Mouse (Mus musculus): ENCODE data around the gene Cstb. TPM values are rescaled to one million over a fixed set of nuclear protein-coding genes. Genes with fewer than 3 reads are reported as not detected.
"Not testable (repeated sequence)": the region's sequence is repeated elsewhere in the genome, so short reads cannot be mapped to it uniquely, and the experiment has no call there.

Gene Cstb
- polyA plus RNA-seq, 1 experiment from 2014 or later = 114 TPM

GRCm38 (mm10) chr10:78402301-78402922 is 23.1 kb upstream of the Cstb start:
- H3K9me3 ChIP-seq (replicated peaks) = no peaks in the 10 kb centered on the region
- DNase-seq (ENCODE audit: low spot score) = no peak
- peaks cover 16% of the 10 kb centered on the region for H3K4me1 ChIP-seq
- H3K27me3 ChIP-seq (ENCODE audit: low read depth, poor library complexity, severe bottlenecking) = no peaks in the 10 kb centered on the region
- H3K27ac ChIP-seq (replicated peaks) = no peak overlapping the region
- no peak overlapping the region for H3K4me3 ChIP-seq
- 93% methylated on average over 14 of the region's 14 CpGs for WGBS
- peaks cover 86% of the 10 kb centered on the region for H3K36me3 ChIP-seq

DNA sequence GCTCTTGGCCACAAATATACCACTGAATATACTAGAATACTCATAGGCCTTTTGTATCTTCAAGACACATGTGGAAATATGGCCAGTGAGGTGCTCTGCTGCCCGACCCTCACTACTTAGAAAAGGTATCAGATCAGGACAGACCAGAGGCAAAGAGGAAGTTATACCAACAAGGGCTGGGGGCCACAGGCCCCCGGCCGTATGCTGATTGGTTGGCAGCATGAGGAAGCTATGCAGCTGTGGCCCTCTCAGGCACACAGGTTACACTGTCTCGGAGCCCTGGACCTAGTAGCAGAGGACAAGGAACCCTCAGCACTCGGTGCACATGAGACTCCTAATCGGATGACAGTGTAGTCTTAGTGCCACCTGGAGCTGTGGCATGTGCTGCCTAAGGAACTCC is 19.3 kb upstream of the Cstb start:
- DNase-seq (ENCODE audit: low spot score) = no peak
- H3K4me3 ChIP-seq = no peak overlapping the region
- no peaks in the 10 kb centered on the region for H3K27me3 ChIP-seq (ENCODE audit: low read depth, poor library complexity, severe bottlenecking)
- H3K27ac ChIP-seq (replicated peaks) = no peak overlapping the region
- 91% methylated on average over 6 of the region's 6 CpGs for WGBS
- peaks cover under 1% of the 10 kb centered on the region for H3K4me1 ChIP-seq
- H3K9me3 ChIP-seq (replicated peaks) = no peaks in the 10 kb centered on the region
- H3K36me3 ChIP-seq = peaks cover 97% of the 10 kb centered on the region

DNA sequence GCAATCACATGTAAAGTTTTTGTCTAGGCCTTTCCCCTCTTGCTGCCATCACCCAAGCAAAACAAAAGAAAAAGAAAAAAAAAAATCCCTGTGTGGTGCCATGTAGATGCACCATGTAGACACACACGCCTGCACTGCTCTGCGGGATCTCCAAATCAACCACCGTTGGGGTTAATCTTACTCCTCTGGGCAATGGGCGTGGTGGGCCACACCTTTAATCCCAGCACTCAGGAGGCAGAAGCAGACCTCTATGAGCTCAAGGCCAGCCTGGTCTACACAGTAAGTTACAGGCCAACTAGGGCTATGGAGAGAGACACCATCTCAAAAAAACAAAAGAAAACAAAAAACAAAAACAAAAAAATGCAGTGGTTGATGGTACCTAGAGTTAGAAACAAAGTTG is 18.3 kb upstream of the Cstb start:
- WGBS = 98% methylated on average over 4 of the region's 4 CpGs
- Histone ChIP-seq H3K9me3 (replicated peaks) (no peaks in the 10 kb centered on the region), H3K36me3 (peaks cover 89% of the 10 kb centered on the region), H3K27me3 (ENCODE audit: low read depth, poor library complexity, severe bottlenecking) (no peaks in the 10 kb centered on the region), H3K4me3 (no peak overlapping the region), H3K27ac (replicated peaks) (no peak overlapping the region), H3K4me1 (peaks cover 11% of the 10 kb centered on the region)
- no peak for DNase-seq (ENCODE audit: low spot score)

GRCm38 (mm10) chr10:78409035-78409788 is 16.3 kb upstream of the Cstb start:
- 92% methylated on average over 9 of the region's 9 CpGs for WGBS
- DNase-seq (ENCODE audit: low spot score) = no peak
- Histone ChIP-seq H3K36me3 (peaks cover 68% of the 10 kb centered on the region), H3K27ac (replicated peaks) (no peak overlapping the region), H3K4me3 (no peak overlapping the region), H3K27me3 (ENCODE audit: low read depth, poor library complexity, severe bottlenecking) (no peaks in the 10 kb centered on the region), H3K9me3 (replicated peaks) (no peaks in the 10 kb centered on the region), H3K4me1 (peaks cover 17% of the 10 kb centered on the region)

DNA sequence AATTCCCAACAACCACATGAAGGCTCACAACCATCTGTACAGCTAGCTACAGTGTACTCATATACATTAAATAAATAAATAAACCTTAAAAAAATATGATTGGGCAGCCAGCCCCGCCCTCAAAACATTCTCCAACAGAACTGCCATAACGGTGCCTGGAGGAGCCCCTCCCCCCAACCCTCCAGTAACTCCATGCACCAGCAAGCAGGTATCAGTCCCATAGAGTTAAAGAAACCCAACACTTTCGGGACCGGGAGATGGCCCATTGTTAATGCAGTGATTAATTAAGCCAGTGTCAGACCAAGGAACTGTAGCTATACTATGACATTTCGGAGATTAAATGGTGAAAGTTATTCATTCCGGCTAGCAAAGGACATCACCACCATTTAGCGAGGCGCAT is 13.6 kb upstream of the Cstb start:
- peak overlapping the region; percentile 88 for H3K4me3 ChIP-seq
- no peaks in the 10 kb centered on the region for H3K9me3 ChIP-seq (replicated peaks)
- WGBS = 20% methylated on average over 8 of the region's 8 CpGs
- peaks cover 43% of the 10 kb centered on the region for H3K36me3 ChIP-seq
- peak; percentile 20 for DNase-seq (ENCODE audit: low spot score)
- peak overlapping the region; percentile 87 for H3K27ac ChIP-seq (replicated peaks)
- peaks cover 17% of the 10 kb centered on the region for H3K4me1 ChIP-seq
- H3K27me3 ChIP-seq (ENCODE audit: low read depth, poor library complexity, severe bottlenecking) = no peaks in the 10 kb centered on the region

GRCm38 (mm10) chr10:78412319-78413151 is 12.9 kb upstream of the Cstb start, which contains the start of gene Rrp1:
TSS of gene Rrp1 (minus strand) at chr10:78413043.
- peaks cover 36% of the 10 kb centered on the region for H3K36me3 ChIP-seq
- H3K27ac ChIP-seq (replicated peaks) = peak within 1 kb of the TSS; percentile 87
- H3K4me1 ChIP-seq = peaks cover 17% of the 10 kb centered on the region
- under 1% methylated on average over 70 of the region's 70 CpGs for WGBS
- H3K4me3 ChIP-seq = peak within 1 kb of the TSS; percentile 88
- peak; percentile 93 for DNase-seq (ENCODE audit: low spot score)
- H3K27me3 ChIP-seq (ENCODE audit: low read depth, poor library complexity, severe bottlenecking) = no peaks in the 10 kb centered on the region
- no peaks in the 10 kb centered on the region for H3K9me3 ChIP-seq (replicated peaks)

GRCm38 (mm10) chr10:78413152-78413520 is 12.3 kb upstream of the Cstb start:
- Histone ChIP-seq H3K4me1 (peaks cover 17% of the 10 kb centered on the region), H3K4me3 (peak overlapping the region; percentile 88), H3K27ac (replicated peaks) (peak overlapping the region; percentile 87), H3K27me3 (ENCODE audit: low read depth, poor library complexity, severe bottlenecking) (no peaks in the 10 kb centered on the region), H3K36me3 (peaks cover 32% of the 10 kb centered on the region), H3K9me3 (replicated peaks) (no peaks in the 10 kb centered on the region)
- DNase-seq (ENCODE audit: low spot score) = no peak
- 45% methylated on average over 7 of the region's 7 CpGs for WGBS

- peaks cover 17% of the 10 kb centered on the region for H3K4me1 ChIP-seq
- H3K36me3 ChIP-seq = peaks cover 14% of the 10 kb centered on the region
- 80% methylated on average over 3 of the region's 4 CpGs for WGBS
- H3K9me3 ChIP-seq (replicated peaks); H3K27me3 ChIP-seq (ENCODE audit: low read depth, poor library complexity, severe bottlenecking); H3K4me3 ChIP-seq; H3K27ac ChIP-seq (replicated peaks); DNase-seq (ENCODE audit: low spot score): not testable (repeated sequence)
Observed at GRCm38 (mm10) chr10:78414936-78415335, 10.5 kb upstream of the Cstb start.

GRCm38 (mm10) chr10:78417888-78418287 is 7.6 kb upstream of the Cstb start:
- Histone ChIP-seq H3K27me3 (ENCODE audit: low read depth, poor library complexity, severe bottlenecking) (no peaks in the 10 kb centered on the region), H3K36me3 (no peaks in the 10 kb centered on the region), H3K27ac (replicated peaks) (no peak overlapping the region), H3K9me3 (replicated peaks) (no peaks in the 10 kb centered on the region), H3K4me1 (peaks cover 6% of the 10 kb centered on the region; the same call in 1 of the 2 replicates), H3K4me3 (no peak overlapping the region)
- no peak for DNase-seq (ENCODE audit: low spot score)
- WGBS = 66% methylated on average over 5 of the region's 5 CpGs

DNA sequence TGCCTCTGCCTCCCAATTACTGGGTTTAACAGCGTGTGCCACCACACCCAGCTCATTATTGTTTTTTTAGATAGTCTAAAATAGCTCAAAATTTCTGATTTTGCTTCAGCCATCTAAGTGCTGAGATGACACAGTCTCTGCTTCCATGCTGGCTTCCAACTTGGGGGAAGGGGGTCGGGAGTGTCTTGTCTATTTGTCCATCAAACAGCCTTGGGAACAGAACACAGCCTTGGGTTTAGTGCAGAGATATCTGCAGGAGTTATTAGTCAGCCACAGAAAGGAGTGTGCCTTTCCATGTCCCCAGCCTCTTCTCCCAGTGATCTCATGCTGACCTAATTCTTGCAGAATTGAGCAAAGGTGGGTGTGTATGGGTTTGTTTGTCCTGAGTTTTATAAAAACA is 6.7 kb upstream of the Cstb start:
- DNase-seq (ENCODE audit: low spot score) = no peak
- no peaks in the 10 kb centered on the region for H3K27me3 ChIP-seq (ENCODE audit: low read depth, poor library complexity, severe bottlenecking)
- no peaks in the 10 kb centered on the region for H3K4me1 ChIP-seq
- no peak overlapping the region for H3K4me3 ChIP-seq
- no peaks in the 10 kb centered on the region for H3K36me3 ChIP-seq
- 90% methylated on average over 2 of the region's 2 CpGs for WGBS
- H3K27ac ChIP-seq (replicated peaks) = no peak overlapping the region
- H3K9me3 ChIP-seq (replicated peaks) = no peaks in the 10 kb centered on the region

GRCm38 (mm10) chr10:78420929-78421328 is 4.5 kb upstream of the Cstb start:
- Histone ChIP-seq H3K4me3 (no peak overlapping the region), H3K27me3 (ENCODE audit: low read depth, poor library complexity, severe bottlenecking) (no peaks in the 10 kb centered on the region), H3K9me3 (replicated peaks) (no peaks in the 10 kb centered on the region), H3K27ac (replicated peaks) (no peak overlapping the region), H3K36me3 (no peaks in the 10 kb centered on the region), H3K4me1 (peaks cover 11% of the 10 kb centered on the region)
- 84% methylated on average over 2 of the region's 2 CpGs for WGBS
- no peak for DNase-seq (ENCODE audit: low spot score)

DNA sequence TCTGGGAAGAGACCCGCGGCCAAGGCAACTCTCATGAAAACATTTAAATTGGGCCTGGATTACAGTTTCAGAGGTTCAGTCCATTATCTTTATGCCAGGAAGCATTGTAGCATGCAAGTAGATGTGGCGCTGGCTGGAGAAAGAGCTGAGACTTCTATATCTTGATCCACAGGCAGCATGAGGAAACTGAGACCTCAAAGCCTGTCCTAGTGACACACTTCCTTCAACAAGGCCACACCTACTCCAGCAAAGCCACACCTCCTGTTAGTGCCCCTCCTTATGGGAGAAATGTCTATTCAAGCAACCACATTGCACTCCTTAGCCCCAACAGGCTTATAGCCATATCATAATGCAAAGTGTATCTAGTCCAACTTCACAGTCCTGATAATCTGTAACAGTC is 2.9 kb upstream of the Cstb start:
- Histone ChIP-seq H3K4me1 (peaks cover 20% of the 10 kb centered on the region), H3K27me3 (ENCODE audit: low read depth, poor library complexity, severe bottlenecking) (no peaks in the 10 kb centered on the region), H3K4me3 (no peak overlapping the region), H3K36me3 (peaks cover 8% of the 10 kb centered on the region), H3K27ac (replicated peaks) (no peak overlapping the region), H3K9me3 (replicated peaks) (no peaks in the 10 kb centered on the region)
- DNase-seq (ENCODE audit: low spot score) = no peak
- 93% methylated on average over 3 of the region's 3 CpGs for WGBS
